Mouse (Mus musculus) MEL (cell line): ENCODE measurements around the gene Tepsin. TPM values are rescaled to one million over a fixed set of nuclear protein-coding genes. Genes with fewer than 3 reads are reported as not detected.
A peak's percentile ranks its signal among the peaks of the same experiment; 100 is the strongest.

Experiments
- DNase-seq: peaks from one replicate; pipeline ENCODE4 v3.0.0; 2011; ENCODE audit warnings: low read depth, low spot score
- H3K27ac ChIP-seq: 2 replicates; pipeline ENCODE4 v1.5.1; 2012; ENCODE audit warnings: low read depth, mild to moderate bottlenecking, control low read depth, low read length, moderate library complexity; ENCODE audit not compliant: control insufficient read depth
- H3K27me3 ChIP-seq, 2 experiments: fragments of 150-350 bp in 1 of 2; sonication (generic) in 1 of 2; 2 replicates each; pipeline ENCODE4 v1.6.1; 2012; ENCODE audit warnings: low read length in 2 of 2, mild to moderate bottlenecking in 2 of 2, improper control_type of control experiment in 1 of 2, moderate library complexity in 1 of 2; ENCODE audit not compliant: insufficient read depth in 2 of 2, control insufficient read depth in 1 of 2
- H3K36me3 ChIP-seq, 2 experiments: 2 replicates each; pipeline ENCODE4 v1.6.1; 2012 to 2014; ENCODE audit warnings: low read length in 2 of 2, improper control_type of control experiment in 1 of 2, inconsistent platforms in 1 of 2, mild to moderate bottlenecking in 1 of 2; ENCODE audit not compliant: insufficient read depth in 2 of 2, control insufficient read depth in 1 of 2
- H3K4me1 ChIP-seq, 2 experiments: fragments of 150-350 bp in 1 of 2; sonication (generic) in 1 of 2; 2 replicates each; pipeline ENCODE4 v1.6.1; 2012; ENCODE audit warnings: low read length in 2 of 2, improper control_type of control experiment in 1 of 2, mild to moderate bottlenecking in 1 of 2; ENCODE audit not compliant: insufficient read depth in 2 of 2, control insufficient read depth in 1 of 2
- H3K4me3 ChIP-seq, 2 experiments: fragments of 150-350 bp in 1 of 2; sonication (generic) in 1 of 2; 2 replicates each; pipeline ENCODE4 v1.5.1; 2012; ENCODE audit warnings: low read depth in 2 of 2, low read length in 2 of 2, mild to moderate bottlenecking in 2 of 2, moderate library complexity in 2 of 2, control low read depth in 1 of 2, improper control_type of control experiment in 1 of 2; ENCODE audit not compliant: control insufficient read depth in 1 of 2, insufficient read depth in 1 of 2
- H3K79me2 ChIP-seq: 2 replicates; pipeline ENCODE4 v1.6.1; 2012; ENCODE audit warnings: mild to moderate bottlenecking, low read length, moderate library complexity; ENCODE audit not compliant: control insufficient read depth, poor library complexity, insufficient read depth
- H3K9ac ChIP-seq: 2 replicates; pipeline ENCODE4 v1.6.1; 2012; ENCODE audit warnings: low read depth, mild to moderate bottlenecking, control low read depth, low read length, moderate library complexity; ENCODE audit not compliant: control insufficient read depth, poor library complexity, severe bottlenecking
- H3K9me3 ChIP-seq: fragments of 150-350 bp; sonication (generic); replicated peaks from 2 replicates; pipeline ENCODE4 v1.6.1; 2012; ENCODE audit warnings: mild to moderate bottlenecking, low read length, improper control_type of control experiment, moderate library complexity; ENCODE audit not compliant: insufficient read depth
- BHLHE40 ChIP-seq: IDR thresholded peaks from 2 replicates; pipeline ENCODE4 v1.6.1; 2012; ENCODE audit warnings: low read depth, mild to moderate bottlenecking, inconsistent platforms, low read length, improper control_type of control experiment, borderline replicate concordance
- ELF1 ChIP-seq: IDR thresholded peaks from 2 replicates; pipeline ENCODE4 v1.6.1; 2014; ENCODE audit warnings: low read depth, mild to moderate bottlenecking, inconsistent platforms, low read length, improper control_type of control experiment, moderate library complexity
- EP300 ChIP-seq, 2 experiments: IDR thresholded peaks; 2 replicates each; pipeline ENCODE4 v1.6.1; 2011; ENCODE audit warnings: improper control_type of control experiment in 2 of 2, low read length in 2 of 2, low read depth in 1 of 2, mild to moderate bottlenecking in 1 of 2
- ETS1 ChIP-seq: IDR thresholded peaks from 2 replicates; pipeline ENCODE4 v1.6.1; 2012; ENCODE audit warnings: low read depth, mild to moderate bottlenecking, inconsistent platforms, low read length, improper control_type of control experiment, moderate library complexity
- KAT2A ChIP-seq: conservative IDR thresholded peaks from 2 replicates; pipeline ENCODE4 v1.6.1; 2012; ENCODE audit warnings: low read depth, low read length, improper control_type of control experiment, inconsistent platforms
- MAX ChIP-seq: IDR thresholded peaks from 2 replicates; pipeline ENCODE4 v1.6.1; 2011; ENCODE audit warnings: low read length, improper control_type of control experiment
- MYC ChIP-seq: IDR thresholded peaks from 2 replicates; pipeline ENCODE4 v1.6.1; 2011; ENCODE audit warnings: low read depth, mild to moderate bottlenecking, low read length, improper control_type of control experiment, moderate library complexity
- NRF1 ChIP-seq: IDR thresholded peaks from 2 replicates; pipeline ENCODE4 v1.6.1; 2014; ENCODE audit warnings: low read depth, mild to moderate bottlenecking, inconsistent platforms, low read length, improper control_type of control experiment, moderate library complexity; ENCODE audit not compliant: poor library complexity, insufficient read depth, severe bottlenecking
- POLR2A ChIP-seq, 2 experiments: IDR thresholded peaks; 2 replicates each; pipeline ENCODE4 v1.6.1; 2011 to 2012; ENCODE audit warnings: low read length in 2 of 2, mild to moderate bottlenecking in 2 of 2, control low read depth in 1 of 2, improper control_type of control experiment in 1 of 2, low read depth in 1 of 2, moderate library complexity in 1 of 2; ENCODE audit not compliant: control insufficient read depth in 1 of 2, insufficient read depth in 1 of 2, poor library complexity in 1 of 2
- RCOR1 ChIP-seq: IDR thresholded peaks from 2 replicates; pipeline ENCODE4 v1.6.1; 2012; ENCODE audit warnings: low read depth, mild to moderate bottlenecking, inconsistent platforms, low read length, improper control_type of control experiment
- SIN3A ChIP-seq: IDR thresholded peaks from 2 replicates; pipeline ENCODE4 v1.6.1; 2012; ENCODE audit warnings: low read length, improper control_type of control experiment, inconsistent platforms
- TAL1 ChIP-seq: IDR thresholded peaks from 2 replicates; pipeline ENCODE4 v1.6.1; 2012; ENCODE audit warnings: mild to moderate bottlenecking, inconsistent platforms, low read length, moderate library complexity, mixed read lengths
- TBP ChIP-seq: IDR thresholded peaks from 2 replicates; pipeline ENCODE4 v1.8.0; 2011; ENCODE audit warnings: low read depth, low read length, improper control_type of control experiment
- TCF12 ChIP-seq: IDR thresholded peaks from 2 replicates; pipeline ENCODE4 v1.6.1; 2014; ENCODE audit warnings: low read depth, mild to moderate bottlenecking, inconsistent platforms, low read length, improper control_type of control experiment, moderate library complexity
- UBTF ChIP-seq: IDR thresholded peaks from 2 replicates; pipeline ENCODE4 v1.6.1; 2012; ENCODE audit warnings: low read depth, mild to moderate bottlenecking, inconsistent platforms, low read length, improper control_type of control experiment, moderate library complexity, borderline replicate concordance; ENCODE audit not compliant: insufficient read depth
- USF1 ChIP-seq: IDR thresholded peaks from 2 replicates; pipeline ENCODE4 v1.6.1; 2014; ENCODE audit warnings: low read depth, mild to moderate bottlenecking, inconsistent platforms, low read length, improper control_type of control experiment, moderate library complexity
- ZC3H11A ChIP-seq: IDR thresholded peaks from 2 replicates; pipeline ENCODE4 v1.6.1; 2012; ENCODE audit warnings: low read depth, mild to moderate bottlenecking, inconsistent platforms, low read length, improper control_type of control experiment
- polyA plus RNA-seq, 2 experiments: library from polyadenylated mRNA; stranded (reverse) in 1 of 2; unstranded in 1 of 2; fragments of >175 nt in 1 of 2; fragments of >200 nt in 1 of 2; gene quantifications; 2 replicates each; pipeline versions ENCODE4 v1.2.1 to v1.2.4; 2012; ENCODE audit warnings: low replicate concordance in 2 of 2, low read depth in 1 of 2; ENCODE audit not compliant: insufficient read length in 2 of 2, insufficient read depth in 1 of 2, missing spikeins in 1 of 2
- total RNA-seq: library from RNA; depleted of rRNA; stranded (reverse); fragments of 300-350 nt; gene quantifications from 2 replicates; pipeline ENCODE4 v1.2.3, GENCODE M21; 2012

Gene Tepsin
- total and polyA plus RNA-seq, 3 experiments, result 14.3 to 16.6 TPM; not detected in 1

DNA sequence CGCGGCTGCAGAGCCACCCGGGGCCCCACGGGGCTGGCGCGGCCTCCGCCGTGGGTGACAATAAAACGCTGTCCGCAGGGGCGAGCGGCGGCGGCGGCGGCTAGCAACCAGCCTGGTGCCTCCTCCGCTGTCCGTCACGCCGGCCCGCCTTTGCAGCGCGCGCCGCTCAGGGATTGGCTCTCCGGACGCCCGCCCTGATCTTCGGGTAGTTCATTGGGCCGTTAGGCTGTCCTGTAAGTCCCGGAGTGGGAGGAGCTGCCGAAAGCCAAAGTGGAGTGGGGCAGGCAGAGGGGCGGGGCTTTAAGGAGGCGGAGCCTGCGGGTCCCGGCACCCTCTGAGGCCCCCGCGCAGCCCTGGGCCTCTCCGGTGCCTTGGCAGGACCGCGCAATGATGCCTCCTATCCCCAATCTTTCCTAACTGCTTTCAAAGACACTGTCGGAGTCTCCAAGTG, 11.8 kb downstream of the Tepsin start, which contains the start of gene Cep131 (continued):
- TF ChIP-seq TCF12 (peak; percentile 39; the same call in 1 of the 2 replicates), MAX (no peak), ELF1 (0 out of 2 replicates have a peak, but pooled peaks have one; percentile 22), NRF1 (peak; percentile 62), UBTF (no peak), POLR2A (IDR thresholded peaks at IDR 0.05; ENCODE audit: control insufficient read depth in 1 of 2, insufficient read depth in 1 of 2, low read depth in 1 of 2, low read length in 2 of 2, poor library complexity in 1 of 2) (peak; percentile 47 to 91; a peak in 3 of 4 replicates), ZC3H11A (no peak), BHLHE40 (no peak), ETS1 (no peak), RCOR1 (no peak), MYC (no peak), EP300 (IDR thresholded peaks at IDR 0.05; ENCODE audit: low read depth in 1 of 2, low read length in 2 of 2) (no peak), KAT2A (no peak), TBP (no peak)

DNA sequence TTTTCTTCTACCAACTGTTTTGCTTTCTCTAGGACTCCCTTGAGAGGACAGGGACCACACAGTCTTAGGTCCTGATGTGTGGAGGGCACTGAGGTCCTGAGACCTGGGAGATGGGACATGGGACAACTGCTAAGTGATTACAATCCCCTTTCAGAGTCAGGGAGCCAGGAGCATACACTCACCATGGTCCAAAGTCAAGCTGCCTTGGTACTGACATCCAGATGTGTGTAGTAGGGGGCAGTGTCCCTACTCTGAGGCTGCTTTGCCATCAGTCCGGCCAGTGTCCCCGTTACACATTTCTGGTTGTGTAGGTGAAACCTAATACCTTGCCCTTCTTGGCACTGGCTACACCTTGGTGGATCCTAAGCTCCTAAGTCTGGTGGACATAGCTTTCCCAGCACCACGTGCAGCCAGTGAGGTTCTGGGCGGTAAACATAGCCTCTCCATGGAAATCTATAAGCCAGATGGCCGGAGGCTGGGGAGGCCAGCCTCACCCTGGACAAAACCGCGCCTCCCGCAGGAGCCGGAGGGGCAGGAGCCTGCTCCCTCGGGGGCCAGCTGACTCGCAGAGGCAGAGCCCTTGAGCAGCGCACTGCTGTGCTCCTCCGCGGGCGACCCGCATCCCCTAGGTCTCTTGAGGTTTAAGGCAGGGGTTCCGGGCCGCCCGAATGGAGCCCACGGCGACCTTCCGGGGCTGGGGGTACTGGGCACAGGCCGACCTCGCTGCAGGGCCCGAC, 12.5 kb downstream of the Tepsin start:
- peaks cover 3% of the 10 kb centered on the region; the same call in 1 of the 2 replicates for H3K79me2 ChIP-seq
- no peak overlapping the region for H3K27ac ChIP-seq
- H3K4me1 ChIP-seq, result peaks cover 4 to 21% of the 10 kb centered on the region in 2 experiments; a peak in 3 of 4 replicates
- no peaks in the 10 kb centered on the region; a peak in 1 of 4 replicates for H3K36me3 ChIP-seq
- H3K9me3 ChIP-seq, result no peaks in the 10 kb centered on the region
- peak overlapping the region; percentile 82 for H3K9ac ChIP-seq
- H3K4me3 ChIP-seq, result peak overlapping the region; percentile 72 to 89
- no peaks in the 10 kb centered on the region for H3K27me3 ChIP-seq
- TF ChIP-seq USF1, result 0 out of 2 replicates have a peak, but pooled peaks have one; percentile 7
- 0 out of 2 replicates have a peak, but pooled peaks have one; percentile 32 for TF ChIP-seq MYC
- peak; percentile 31; the same call in 1 of the 2 replicates for TF ChIP-seq MAX
- no peak for TF ChIP-seq EP300 (IDR thresholded peaks at IDR 0.05; ENCODE audit: low read depth in 1 of 2, low read length in 2 of 2)
- TF ChIP-seq SIN3A, result peak; percentile 51; the same call in 1 of the 2 replicates
- TF ChIP-seq TAL1, result no peak
- DNase-seq, result peak; percentile 60
